Mouse (Mus musculus): ENCODE measurements at regions not wholly inside any gene's neighbourhood (a gene's known extent, or its start where the extent isn't known, plus 50 kb on each side); places are given as distances from the start of the nearest gene placed in this dataset.
"Not testable (repeated sequence)": the region's sequence is repeated elsewhere in the genome, so short reads cannot be mapped to it uniquely, and the experiment has no call there.

- DNase-seq; intact Hi-C loops (cut with DNase I): not testable (repeated sequence)
Measured at GRCm38 (mm10) chr8:19976461-19976860, 73.3 kb downstream of the Gm31371 start.

DNA sequence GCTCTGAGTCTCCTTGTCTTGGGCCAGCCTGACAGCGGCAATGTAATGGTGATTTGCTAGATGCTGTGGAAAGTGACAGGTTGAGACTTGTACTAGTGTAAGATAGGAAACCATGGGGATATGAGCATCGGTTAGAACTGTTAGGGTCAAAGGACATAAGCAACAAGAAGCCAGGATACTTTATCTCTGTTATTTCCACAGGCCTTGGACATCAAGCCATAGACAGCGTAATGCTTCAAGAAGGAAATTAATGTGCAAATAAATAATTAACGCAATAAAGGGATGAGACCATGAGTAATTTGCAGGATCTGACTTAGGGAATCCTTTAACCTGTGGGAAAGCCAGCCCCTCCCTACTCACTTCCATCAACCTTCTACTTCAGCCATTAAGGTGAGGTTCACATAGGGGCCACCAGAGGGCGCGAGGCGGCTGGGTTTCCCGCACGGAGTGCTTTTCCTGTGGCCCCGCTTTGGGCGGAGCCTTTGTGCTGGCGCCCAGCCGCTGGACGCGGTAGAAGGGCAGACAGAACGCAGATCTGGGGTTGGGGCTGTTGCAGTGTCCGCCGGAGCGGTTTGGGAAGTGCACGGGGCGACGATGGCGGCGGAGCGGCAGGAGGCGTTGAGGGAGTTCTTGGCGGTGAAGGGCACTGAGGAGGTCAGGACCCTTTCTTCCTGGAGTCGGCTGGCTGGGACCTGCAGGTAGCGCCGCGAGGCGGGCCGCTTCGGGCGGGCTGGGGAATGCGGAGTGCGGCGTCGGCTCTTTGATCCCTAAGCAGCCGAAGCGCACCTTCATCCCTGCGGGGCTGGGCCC lies 76.5 kb downstream of the Gm31371 start:
- intact Hi-C loops (cut with DNase I): no loop called here

GRCm38 (mm10) chr8:19980346-19980726 lies 77.1 kb downstream of the Gm31371 start:
- DNase-seq: peak; percentile 5
- intact Hi-C loops (cut with DNase I): not testable (repeated sequence)

More for the DNA sequence above, 76.5 kb downstream of the Gm31371 start:
- DNase-seq: peak; percentile 60

DNA sequence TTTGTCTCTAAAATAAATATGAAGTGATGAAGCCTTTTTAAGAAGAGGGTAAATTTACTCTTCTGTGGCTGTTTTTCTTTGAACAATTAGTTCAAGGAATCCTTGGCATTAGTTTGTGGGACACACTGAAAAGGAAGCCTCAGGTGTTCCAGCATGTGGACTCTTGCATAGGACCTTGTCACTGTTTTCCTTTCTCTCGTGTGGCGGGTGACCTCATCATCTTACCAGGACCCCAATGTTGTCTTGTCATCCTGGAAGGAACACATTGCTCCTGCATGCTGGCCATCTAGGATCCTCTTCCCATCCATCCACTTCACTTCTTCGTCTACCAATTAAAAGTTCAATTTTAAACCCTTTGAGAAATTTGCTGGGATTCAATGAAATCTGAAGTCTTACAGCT lies 104.9 kb downstream of the Gm31371 start:
- peak; percentile 9 for DNase-seq
- intact Hi-C loops (cut with DNase I): not testable (repeated sequence)

- DNase-seq; intact Hi-C loops (cut with DNase I): not testable (repeated sequence)
Measured at GRCm38 (mm10) chr8:20010947-20011346, 107.8 kb downstream of the Gm31371 start.

DNA sequence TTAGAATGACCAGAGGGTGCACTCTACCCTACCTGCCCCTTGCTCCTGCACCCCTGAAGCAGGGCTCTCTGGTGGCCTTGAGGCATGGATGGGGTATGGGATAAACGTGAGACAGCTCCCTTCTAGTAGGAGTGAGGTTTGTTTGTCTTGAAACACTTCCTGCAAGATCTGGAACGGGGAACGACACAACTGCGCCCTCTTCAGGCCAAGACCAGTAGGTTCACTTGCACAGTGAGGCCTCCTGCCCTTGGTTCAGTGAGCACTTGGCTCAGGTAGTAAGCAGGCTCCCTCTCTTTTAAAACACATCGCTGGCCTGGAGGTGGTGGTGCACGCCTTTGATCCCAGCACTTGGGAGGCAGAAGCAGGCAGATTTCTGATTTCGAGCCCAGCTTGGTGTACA lies 110.1 kb downstream of the Gm31371 start:
- not testable (repeated sequence) for DNase-seq

GRCm38 (mm10) chr8:20014451-20015130 lies 111.4 kb downstream of the Gm31371 start:
- intact Hi-C loops (cut with DNase I): not testable (repeated sequence)

More for the DNA sequence above, 110.1 kb downstream of the Gm31371 start:
- intact Hi-C loops (cut with DNase I): not testable (repeated sequence)

GRCm38 (mm10) chr8:20015411-20016081 lies 112.4 kb downstream of the Gm31371 start:
- intact Hi-C loops (cut with DNase I); DNase-seq: not testable (repeated sequence)

More at GRCm38 (mm10) chr8:20014451-20015130, 111.4 kb downstream of the Gm31371 start:
- DNase-seq: not testable (repeated sequence)

DNA sequence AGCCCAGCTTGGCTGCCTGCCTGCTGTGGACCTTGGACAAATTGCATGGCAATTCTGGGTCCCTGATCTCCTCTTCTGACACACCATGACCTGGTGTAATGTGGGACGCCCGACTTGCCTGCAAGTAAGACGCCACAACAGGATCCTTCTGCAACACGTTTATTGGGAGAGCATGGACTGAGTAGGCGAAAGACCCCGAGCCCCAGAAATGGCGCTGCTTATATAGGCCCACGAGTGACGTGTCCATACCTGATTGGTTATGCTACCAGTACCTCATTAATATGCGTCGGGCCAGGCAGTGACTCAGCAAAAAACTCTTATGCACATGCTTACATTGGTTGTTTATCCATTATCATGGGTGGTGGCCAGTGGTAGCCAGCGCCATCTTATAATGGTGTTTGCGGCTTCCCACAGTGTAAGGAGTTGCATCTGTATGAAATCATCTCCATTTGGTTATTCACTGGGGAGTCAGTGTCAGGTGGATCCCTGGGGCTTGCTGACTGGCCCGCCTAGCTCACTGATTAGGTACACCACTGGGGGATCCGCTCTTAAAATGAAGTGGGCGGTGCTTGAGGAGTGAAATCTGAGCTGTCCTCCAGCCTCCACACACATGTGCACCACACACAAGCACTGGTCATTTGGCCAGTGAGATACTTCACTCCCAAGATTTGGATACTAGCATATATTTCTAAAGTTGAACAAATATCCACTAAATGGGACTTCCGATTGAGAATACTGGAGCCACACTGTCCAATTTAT lies 113.1 kb downstream of the Gm31371 start:
- peak; percentile 4 for DNase-seq
- intact Hi-C loops (cut with DNase I): not testable (repeated sequence)

DNA sequence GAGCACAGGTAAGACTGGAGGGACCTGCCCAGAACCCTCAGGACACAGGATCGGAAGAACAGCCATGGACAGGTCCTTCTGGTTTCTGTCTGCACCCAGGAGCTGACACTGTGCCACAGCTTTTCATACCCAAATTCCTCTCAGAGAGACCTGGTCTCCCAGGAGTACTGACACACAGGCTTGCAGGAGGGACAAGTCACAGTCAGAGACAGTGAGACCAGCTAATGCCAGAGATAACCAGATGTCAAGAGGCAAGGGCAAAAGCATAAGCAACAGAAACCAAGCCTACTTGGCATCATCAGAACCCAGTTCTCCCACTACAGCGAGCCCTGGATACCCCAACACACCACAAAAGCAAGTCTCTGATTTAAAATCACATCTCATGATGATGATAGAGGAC lies 122.3 kb downstream of the Gm31371 start:
- DNase-seq; intact Hi-C loops (cut with DNase I): not testable (repeated sequence)

GRCm38 (mm10) chr8:20027956-20028355 lies 124.8 kb downstream of the Gm31371 start:
- DNase-seq; intact Hi-C loops (cut with DNase I): not testable (repeated sequence)

DNA sequence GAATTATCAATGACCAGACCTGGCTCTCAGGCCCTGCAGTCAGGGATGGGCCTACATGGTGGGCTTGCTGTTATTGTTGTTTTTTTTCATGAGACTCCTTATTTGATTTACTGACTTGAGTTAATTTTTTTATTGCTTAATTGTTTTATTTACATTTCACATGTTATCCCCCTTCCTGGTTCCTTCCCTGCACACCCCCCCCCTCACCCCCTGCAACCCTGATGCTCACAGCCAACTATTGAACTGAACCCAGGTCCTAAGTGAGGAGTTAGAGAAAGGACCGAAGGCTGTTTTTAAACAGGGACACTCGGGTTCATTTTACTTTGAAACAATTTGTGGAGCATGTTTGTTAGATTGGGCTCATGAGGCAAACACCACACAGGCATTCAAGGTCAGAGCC lies 126.9 kb downstream of the Gm31371 start:
- intact Hi-C loops (cut with DNase I); DNase-seq: not testable (repeated sequence)

DNA sequence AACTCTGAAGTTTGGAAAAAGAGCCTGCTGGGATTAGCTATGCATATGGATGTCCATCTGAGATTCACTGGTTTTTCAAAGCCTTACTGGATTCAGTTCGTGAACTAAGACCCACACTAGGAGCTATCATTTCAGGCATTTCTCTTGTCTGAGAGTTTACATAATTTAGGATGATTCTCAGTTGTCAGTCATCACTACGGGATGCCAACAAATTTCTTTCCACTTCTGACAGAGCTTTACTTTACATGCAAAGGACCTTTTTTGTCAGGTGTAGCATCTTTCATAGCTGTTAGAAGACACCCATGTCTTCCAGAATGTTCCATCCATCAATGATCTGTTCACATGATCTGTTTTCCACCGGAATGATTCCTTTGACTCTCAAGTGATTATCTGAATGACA lies 154.4 kb downstream of the Gm31371 start:
- DNase-seq; intact Hi-C loops (cut with DNase I): not testable (repeated sequence)

- intact Hi-C loops (cut with DNase I); DNase-seq: not testable (repeated sequence)
Measured at GRCm38 (mm10) chr8:20098121-20098520, 194.9 kb downstream of the Gm31371 start.

- DNase-seq; intact Hi-C loops (cut with DNase I): not testable (repeated sequence)
Measured at GRCm38 (mm10) chr8:20100241-20100640, 197.0 kb downstream of the Gm31371 start.

DNA sequence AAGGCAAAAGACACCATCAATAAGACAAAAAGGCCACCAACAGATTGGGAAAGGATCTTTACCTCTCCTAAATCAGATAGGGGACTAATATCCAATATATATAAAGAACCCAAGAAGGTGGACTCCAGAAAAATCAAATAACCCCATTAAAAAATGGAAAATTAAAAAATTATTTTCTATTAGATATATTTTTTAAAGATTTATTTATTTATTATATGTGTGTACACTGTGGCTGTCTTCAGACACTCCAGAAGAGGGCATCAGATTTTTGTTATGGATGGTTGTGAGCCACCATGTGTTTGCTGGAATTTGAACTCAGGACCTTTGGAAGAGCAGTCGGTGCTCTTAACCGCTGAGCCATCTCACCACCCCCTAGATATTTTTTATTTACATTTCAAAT lies 199.2 kb downstream of the Gm31371 start:
- not testable (repeated sequence) for DNase-seq

DNA sequence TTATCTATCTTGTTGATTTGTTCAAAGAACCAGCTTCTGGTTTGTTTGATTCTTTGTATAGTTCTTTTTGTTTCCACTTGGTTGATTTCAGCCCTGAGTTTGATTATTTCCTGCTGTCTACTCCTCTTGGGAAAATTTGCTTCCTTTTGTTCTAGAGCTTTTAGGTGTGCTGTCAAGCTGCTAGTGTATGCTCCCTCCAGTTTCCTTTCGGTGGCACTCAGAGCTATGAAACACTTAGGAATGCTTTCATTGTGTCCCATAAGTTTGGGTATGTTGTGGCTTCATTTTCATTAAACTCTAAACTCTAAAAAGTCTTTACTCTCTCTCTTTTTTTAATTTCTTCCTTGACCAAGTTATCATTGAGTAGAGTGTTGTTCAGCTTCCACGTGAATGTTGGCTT lies 204.0 kb downstream of the Gm31371 start:
- intact Hi-C loops (cut with DNase I); DNase-seq: not testable (repeated sequence)

More for the DNA sequence above, 199.2 kb downstream of the Gm31371 start:
- intact Hi-C loops (cut with DNase I): not testable (repeated sequence)

- intact Hi-C loops (cut with DNase I); DNase-seq: not testable (repeated sequence)
Measured at GRCm38 (mm10) chr8:20116785-20117184, 213.6 kb downstream of the Gm31371 start.

DNA sequence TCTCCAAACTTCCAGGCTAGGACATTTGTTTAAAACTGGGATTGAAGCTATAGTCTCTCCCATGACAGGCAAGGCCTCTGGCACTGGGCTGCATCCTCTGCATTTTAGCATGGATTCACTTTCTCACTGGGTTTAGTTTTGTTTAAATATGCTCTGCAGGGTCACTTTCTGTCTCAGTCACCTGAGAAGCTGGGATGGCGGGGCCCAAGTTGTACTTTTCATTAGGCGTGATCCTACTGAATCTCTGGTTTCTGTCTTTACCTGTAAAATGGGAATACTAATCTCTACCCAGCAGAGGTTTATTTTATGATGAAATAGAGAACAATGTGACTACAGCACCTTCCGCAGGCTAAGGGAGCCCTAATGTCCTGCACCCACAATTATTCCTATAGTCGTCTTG lies 216.4 kb downstream of the Gm31371 start:
- DNase-seq; intact Hi-C loops (cut with DNase I): not testable (repeated sequence)

DNA sequence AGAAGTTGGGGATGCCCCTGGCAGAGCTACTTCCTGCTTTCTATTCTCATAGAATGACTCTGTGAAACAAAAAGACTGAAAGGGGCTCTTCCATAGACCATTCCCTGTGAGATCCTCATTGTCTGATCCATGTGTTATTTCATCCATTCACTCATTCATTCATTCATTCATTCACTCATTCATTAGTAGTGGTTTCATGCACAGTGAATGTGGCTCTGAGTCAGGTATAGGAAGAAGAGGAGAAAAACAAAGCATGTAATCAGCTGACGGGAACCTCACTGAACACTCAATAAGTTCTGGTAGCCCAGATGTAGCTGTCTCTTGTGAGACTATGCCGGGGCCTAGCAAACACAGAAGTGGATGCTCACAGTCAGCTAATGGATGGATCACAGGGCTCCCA lies 217.0 kb downstream of the Gm31371 start:
- intact Hi-C loops (cut with DNase I); DNase-seq: not testable (repeated sequence)
